Mouse (Mus musculus) mouse trophoblast stem cell (cell line): Measurements from ENCODE around the gene BC030499.

Experiments used
- in situ Hi-C, 2 experiments: fragments of 300-500 bp; cut with MseI, MboI; formaldehyde crosslinking; loops; 2 replicates in 1 of 2; 3 replicates in 1 of 2; pipeline ENCODE4 v1.15.1; 2025

The BC030499 gene

GRCm38 (mm10) chr11:78305272-78305671 is 14.6 kb downstream of the BC030499 start:
- in situ Hi-C loops, result no loop called here

GRCm38 (mm10) chr11:78310861-78311511 is 20.3 kb downstream of the BC030499 start:
- in situ Hi-C loops, result no loop called here

GRCm38 (mm10) chr11:78313662-78314061 is 23.0 kb downstream of the BC030499 start:
- in situ Hi-C loops, result no loop called here

- in situ Hi-C loops, result no loop called here
These were observed 27.8 kb downstream of the BC030499 start for GRCm38 (mm10) chr11:78318411-78318810.

- in situ Hi-C loops, result no loop called here
These were observed 31.6 kb downstream of the BC030499 start for GRCm38 (mm10) chr11:78322076-78322831.

- in situ Hi-C loops, result no loop called here
These were observed 32.2 kb downstream of the BC030499 start, which contains the start of gene Aldoc for GRCm38 (mm10) chr11:78322860-78323259. TSS of gene Aldoc (plus strand) at chr11:78322968.

GRCm38 (mm10) chr11:78324000-78324785 is 33.6 kb downstream of the BC030499 start:
- in situ Hi-C loops, result no loop called here

- in situ Hi-C loops, result no loop called here
These were observed 34.3 kb downstream of the BC030499 start for GRCm38 (mm10) chr11:78324965-78325364.

GRCm38 (mm10) chr11:78327215-78327614 is 36.6 kb downstream of the BC030499 start:
- in situ Hi-C loops, result no loop called here

- in situ Hi-C loops, result no loop called here
These were observed 37.2 kb downstream of the BC030499 start, which contains the start of gene Pigs for GRCm38 (mm10) chr11:78327634-78328511. TSS of gene Pigs (plus strand) at chr11:78328415.

- in situ Hi-C loops, result no loop called here
These were observed 37.9 kb downstream of the BC030499 start for GRCm38 (mm10) chr11:78328512-78329056.

GRCm38 (mm10) chr11:78332676-78333075 is 42.0 kb downstream of the BC030499 start:
- in situ Hi-C loops, result no loop called here

GRCm38 (mm10) chr11:78333992-78334391 is 43.4 kb downstream of the BC030499 start:
- in situ Hi-C loops, result no loop called here

GRCm38 (mm10) chr11:78337040-78337439 is 46.4 kb downstream of the BC030499 start:
- in situ Hi-C loops, result no loop called here

GRCm38 (mm10) chr11:78341702-78342101 is 51.1 kb downstream of the BC030499 start:
- in situ Hi-C loops, result no loop called here

GRCm38 (mm10) chr11:78343381-78344327 is 53.0 kb downstream of the BC030499 start, which contains the start of gene Unc119:
TSS of gene Unc119 (plus strand) at chr11:78343482.
- in situ Hi-C loops, result no loop called here

GRCm38 (mm10) chr11:78344328-78344889 is 53.8 kb downstream of the BC030499 start:
- in situ Hi-C loops, result no loop called here

GRCm38 (mm10) chr11:78344890-78345715 is 54.5 kb downstream of the BC030499 start:
- in situ Hi-C loops, result no loop called here
